Mouse (Mus musculus) cerebellum, adult 2 months (tissue): ENCODE data around the gene Hspa1a.
"Not testable (repeated sequence)": the region's sequence is repeated elsewhere in the genome, so short reads cannot be mapped to it uniquely, and the experiment has no call there.

Experiments
- CTCF ChIP-seq: fragments of 200-500 bp; IDR thresholded peaks from 2 replicates; pipeline ENCODE4 v1.5.1; 2011; ENCODE audit warnings: low read depth, mild to moderate bottlenecking, control low read depth, low read length, moderate library complexity, borderline replicate concordance; ENCODE audit not compliant: insufficient read depth
- POLR2A ChIP-seq: fragments of 200-500 bp; IDR thresholded peaks from 2 replicates; pipeline ENCODE4 v1.6.1; 2011; ENCODE audit warnings: low read length, control low read depth, borderline replicate concordance; ENCODE audit not compliant: insufficient read depth

- not testable (repeated sequence) for TF ChIP-seq CTCF
- peak; percentile 60; the same call in 1 of the 2 replicates for TF ChIP-seq POLR2A
Observed at GRCm38 (mm10) chr17:34959130-34959778, 12.7 kb downstream of the Hspa1a start, which contains the start of gene Hspa1b.
